Mouse (Mus musculus): Measurements from ENCODE around the gene Caln1. TPM values are rescaled to one million over a fixed set of nuclear protein-coding genes. Genes with fewer than 3 reads are reported as not detected.

Caln1 gene
- polyA plus RNA-seq, 1 experiment from 2014 or later, result 0.30 TPM

DNA sequence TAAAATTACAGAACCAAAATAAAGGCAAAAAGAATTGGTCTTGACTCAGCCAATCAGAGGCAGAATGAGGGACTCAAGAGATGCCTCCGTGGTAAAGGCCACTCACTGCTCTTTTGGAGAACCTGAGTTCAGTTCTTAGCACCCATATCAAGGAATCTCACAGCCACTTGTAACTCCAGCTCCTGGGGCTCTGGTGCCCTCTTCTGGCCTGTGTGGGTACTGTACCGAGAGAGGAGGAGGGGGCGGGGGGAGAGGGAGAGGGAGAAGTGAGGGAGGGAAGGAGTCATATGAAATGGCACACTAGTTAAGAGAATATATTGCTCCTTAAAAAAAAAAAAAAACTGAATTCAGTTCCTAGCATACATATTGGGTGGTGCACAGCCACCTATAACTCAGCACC, 442.7 kb downstream of the Caln1 start:
- Histone ChIP-seq H3K4me2 (ENCODE audit: low read depth, low read length) (no peak overlapping the region), H3K27me3 (ENCODE audit: control insufficient read depth, insufficient read depth, low read length) (no peaks in the 10 kb centered on the region), H3K9ac (ENCODE audit: low read length) (no peak overlapping the region), H3K27ac (ENCODE audit: low read length) (no peak overlapping the region), H3K36me3 (ENCODE audit: control insufficient read depth, insufficient read depth) (no peaks in the 10 kb centered on the region), H3K4me3 (ENCODE audit: low read length) (no peak overlapping the region), H3K4me1 (ENCODE audit: control insufficient read depth, insufficient read depth, low read length) (no peaks in the 10 kb centered on the region), H3K9me3 (replicated peaks; ENCODE audit: control insufficient read depth, low read length) (peaks cover 9% of the 10 kb centered on the region)
- WGBS, result 72% methylated on average over 3 of the region's 3 CpGs
- no peak for ATAC-seq (replicated peaks; ENCODE audit: extremely low read depth, insufficient read depth, low FRiP score)

DNA sequence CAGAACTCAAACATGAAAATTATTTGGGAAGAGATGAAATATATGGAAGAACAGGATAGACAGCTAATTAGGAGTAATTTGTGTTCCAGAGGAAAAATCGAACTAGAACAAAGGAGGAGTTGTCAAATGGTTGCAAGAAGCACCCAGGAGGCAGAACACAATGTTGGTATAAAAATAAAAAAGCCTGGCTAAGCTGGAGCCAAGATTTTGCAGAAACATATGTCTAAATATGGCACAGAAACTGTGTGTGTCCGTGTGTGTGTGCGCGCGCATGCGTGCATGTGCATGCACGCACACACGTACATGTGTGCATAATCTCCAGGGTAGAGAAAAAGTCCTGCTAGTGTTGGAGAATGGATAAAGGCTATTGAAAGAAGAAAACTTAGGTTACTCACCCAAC, 443.3 kb downstream of the Caln1 start:
- ATAC-seq (replicated peaks; ENCODE audit: extremely low read depth, insufficient read depth, low FRiP score), result no peak
- H3K9me3 ChIP-seq (replicated peaks; ENCODE audit: control insufficient read depth, low read length), result peaks cover 9% of the 10 kb centered on the region
- no peak overlapping the region for H3K27ac ChIP-seq (ENCODE audit: low read length)
- no peak overlapping the region for H3K4me2 ChIP-seq (ENCODE audit: low read depth, low read length)
- H3K4me3 ChIP-seq (ENCODE audit: low read length), result no peak overlapping the region
- no peaks in the 10 kb centered on the region for H3K27me3 ChIP-seq (ENCODE audit: control insufficient read depth, insufficient read depth, low read length)
- WGBS, result 84% methylated on average over 8 of the region's 8 CpGs
- no peaks in the 10 kb centered on the region for H3K4me1 ChIP-seq (ENCODE audit: control insufficient read depth, insufficient read depth, low read length)
- no peak overlapping the region for H3K9ac ChIP-seq (ENCODE audit: low read length)
- H3K36me3 ChIP-seq (ENCODE audit: control insufficient read depth, insufficient read depth), result no peaks in the 10 kb centered on the region

- no peak overlapping the region for H3K4me3 ChIP-seq (ENCODE audit: low read length)
- ATAC-seq (replicated peaks; ENCODE audit: extremely low read depth, insufficient read depth, low FRiP score), result no peak
- no peaks in the 10 kb centered on the region for H3K27me3 ChIP-seq (ENCODE audit: control insufficient read depth, insufficient read depth, low read length)
- no peak overlapping the region for H3K9ac ChIP-seq (ENCODE audit: low read length)
- no peak overlapping the region for H3K4me2 ChIP-seq (ENCODE audit: low read depth, low read length)
- H3K9me3 ChIP-seq (replicated peaks; ENCODE audit: control insufficient read depth, low read length), result peaks cover 8% of the 10 kb centered on the region
- no peaks in the 10 kb centered on the region for H3K36me3 ChIP-seq (ENCODE audit: control insufficient read depth, insufficient read depth)
- no peak overlapping the region for H3K27ac ChIP-seq (ENCODE audit: low read length)
- 82% methylated on average over 9 of the region's 9 CpGs for WGBS
- no peaks in the 10 kb centered on the region for H3K4me1 ChIP-seq (ENCODE audit: control insufficient read depth, insufficient read depth, low read length)
Measured at GRCm38 (mm10) chr5:130813089-130813488, 443.8 kb downstream of the Caln1 start.

- Histone ChIP-seq H3K4me1 (ENCODE audit: control insufficient read depth, insufficient read depth, low read length) (no peaks in the 10 kb centered on the region), H3K36me3 (ENCODE audit: control insufficient read depth, insufficient read depth) (no peaks in the 10 kb centered on the region), H3K9me3 (replicated peaks; ENCODE audit: control insufficient read depth, low read length) (no peaks in the 10 kb centered on the region), H3K4me2 (ENCODE audit: low read depth, low read length) (no peak overlapping the region), H3K27me3 (ENCODE audit: control insufficient read depth, insufficient read depth, low read length) (no peaks in the 10 kb centered on the region), H3K27ac (ENCODE audit: low read length) (no peak overlapping the region), H3K9ac (ENCODE audit: low read length) (no peak overlapping the region), H3K4me3 (ENCODE audit: low read length) (no peak overlapping the region)
- ATAC-seq (replicated peaks; ENCODE audit: extremely low read depth, insufficient read depth, low FRiP score), result no peak
- 88% methylated on average over 5 of the region's 5 CpGs for WGBS
Measured at GRCm38 (mm10) chr5:130815352-130815751, 446.1 kb downstream of the Caln1 start.

- 55% methylated on average over 4 of the region's 4 CpGs for WGBS
- H3K4me3 ChIP-seq (ENCODE audit: low read length), result no peak overlapping the region
Measured at GRCm38 (mm10) chr5:130820021-130820648, 450.9 kb downstream of the Caln1 start.

GRCm38 (mm10) chr5:130820661-130821060, 451.4 kb downstream of the Caln1 start:
- no peaks in the 10 kb centered on the region for H3K4me1 ChIP-seq (ENCODE audit: control insufficient read depth, insufficient read depth, low read length)
- WGBS, result 81% methylated on average over 5 of the region's 5 CpGs
- H3K4me3 ChIP-seq (ENCODE audit: low read length), result no peak overlapping the region
- ATAC-seq (replicated peaks; ENCODE audit: extremely low read depth, insufficient read depth, low FRiP score), result no peak
- no peak overlapping the region for H3K27ac ChIP-seq (ENCODE audit: low read length)
- no peaks in the 10 kb centered on the region for H3K36me3 ChIP-seq (ENCODE audit: control insufficient read depth, insufficient read depth)
- no peaks in the 10 kb centered on the region for H3K9me3 ChIP-seq (replicated peaks; ENCODE audit: control insufficient read depth, low read length)
- no peak overlapping the region for H3K4me2 ChIP-seq (ENCODE audit: low read depth, low read length)
- H3K27me3 ChIP-seq (ENCODE audit: control insufficient read depth, insufficient read depth, low read length), result no peaks in the 10 kb centered on the region
- H3K9ac ChIP-seq (ENCODE audit: low read length), result no peak overlapping the region

More at GRCm38 (mm10) chr5:130820021-130820648, 450.9 kb downstream of the Caln1 start:
- H3K27ac ChIP-seq (ENCODE audit: low read length), result no peak overlapping the region
- no peaks in the 10 kb centered on the region for H3K27me3 ChIP-seq (ENCODE audit: control insufficient read depth, insufficient read depth, low read length)
- H3K4me1 ChIP-seq (ENCODE audit: control insufficient read depth, insufficient read depth, low read length), result no peaks in the 10 kb centered on the region
- no peak overlapping the region for H3K4me2 ChIP-seq (ENCODE audit: low read depth, low read length)
- no peaks in the 10 kb centered on the region for H3K9me3 ChIP-seq (replicated peaks; ENCODE audit: control insufficient read depth, low read length)
- ATAC-seq (replicated peaks; ENCODE audit: extremely low read depth, insufficient read depth, low FRiP score), result no peak
- H3K36me3 ChIP-seq (ENCODE audit: control insufficient read depth, insufficient read depth), result no peaks in the 10 kb centered on the region
- H3K9ac ChIP-seq (ENCODE audit: low read length), result no peak overlapping the region

GRCm38 (mm10) chr5:130825797-130826196, 456.5 kb downstream of the Caln1 start:
- Histone ChIP-seq H3K27me3 (ENCODE audit: control insufficient read depth, insufficient read depth, low read length) (no peaks in the 10 kb centered on the region), H3K27ac (ENCODE audit: low read length) (no peak overlapping the region), H3K4me3 (ENCODE audit: low read length) (no peak overlapping the region), H3K36me3 (ENCODE audit: control insufficient read depth, insufficient read depth) (no peaks in the 10 kb centered on the region), H3K4me1 (ENCODE audit: control insufficient read depth, insufficient read depth, low read length) (no peaks in the 10 kb centered on the region), H3K9ac (ENCODE audit: low read length) (no peak overlapping the region), H3K4me2 (ENCODE audit: low read depth, low read length) (no peak overlapping the region), H3K9me3 (replicated peaks; ENCODE audit: control insufficient read depth, low read length) (peaks cover 11% of the 10 kb centered on the region; the same call in 1 of the 2 replicates)
- no peak for ATAC-seq (replicated peaks; ENCODE audit: extremely low read depth, insufficient read depth, low FRiP score)
- WGBS, result 83% methylated on average over 2 of the region's 2 CpGs

DNA sequence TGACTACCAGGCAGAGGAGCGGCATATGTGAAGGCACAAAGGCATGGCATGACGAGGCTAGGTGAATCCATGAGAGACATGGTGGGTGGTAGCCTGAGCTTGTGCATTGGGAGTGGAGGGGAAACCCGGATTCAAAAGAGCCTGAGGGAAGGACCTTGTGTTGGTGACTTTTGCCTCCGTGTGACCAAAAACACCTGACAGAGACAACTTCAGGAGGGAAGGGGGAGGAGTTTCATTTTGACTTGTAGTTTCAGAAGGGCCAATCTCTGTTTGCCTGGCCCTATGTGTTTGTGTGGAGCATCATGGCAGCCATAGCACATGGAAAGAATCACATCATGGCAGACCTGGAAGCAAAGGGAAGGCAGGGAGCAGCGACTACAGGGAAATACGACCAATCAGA, 479.3 kb downstream of the Caln1 start:
- H3K4me1 ChIP-seq (ENCODE audit: control insufficient read depth, insufficient read depth, low read length), result no peaks in the 10 kb centered on the region
- no peak overlapping the region for H3K4me2 ChIP-seq (ENCODE audit: low read depth, low read length)
- ATAC-seq (replicated peaks; ENCODE audit: extremely low read depth, insufficient read depth, low FRiP score), result no peak
- no peaks in the 10 kb centered on the region for H3K27me3 ChIP-seq (ENCODE audit: control insufficient read depth, insufficient read depth, low read length)
- no peaks in the 10 kb centered on the region for H3K9me3 ChIP-seq (replicated peaks; ENCODE audit: control insufficient read depth, low read length)
- H3K36me3 ChIP-seq (ENCODE audit: control insufficient read depth, insufficient read depth), result no peaks in the 10 kb centered on the region
- no peak overlapping the region for H3K9ac ChIP-seq (ENCODE audit: low read length)
- no peak overlapping the region for H3K4me3 ChIP-seq (ENCODE audit: low read length)
- 83% methylated on average over 6 of the region's 6 CpGs for WGBS
- no peak overlapping the region for H3K27ac ChIP-seq (ENCODE audit: low read length)

DNA sequence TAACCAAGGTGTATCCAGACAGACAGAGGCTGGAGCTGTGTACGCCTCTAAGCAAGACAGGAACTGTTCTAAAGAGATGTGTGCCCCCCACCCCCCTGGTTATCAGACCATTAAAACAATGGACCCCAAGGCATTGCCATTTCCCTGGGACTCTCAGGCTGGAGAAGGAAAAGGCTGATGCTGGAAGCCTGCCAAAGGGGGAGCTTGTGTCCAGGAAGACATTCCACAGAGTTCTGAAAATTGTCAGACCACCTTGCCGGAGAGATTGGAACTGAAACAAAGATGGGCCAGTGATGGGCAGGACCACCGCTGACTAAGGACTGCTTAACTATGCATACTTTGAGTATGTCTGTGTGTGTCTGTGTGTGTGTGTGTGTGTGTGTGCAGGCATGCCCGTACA, 480.4 kb downstream of the Caln1 start:
- H3K9me3 ChIP-seq (replicated peaks; ENCODE audit: control insufficient read depth, low read length), result no peaks in the 10 kb centered on the region
- ATAC-seq (replicated peaks; ENCODE audit: extremely low read depth, insufficient read depth, low FRiP score), result no peak
- H3K9ac ChIP-seq (ENCODE audit: low read length), result no peak overlapping the region
- no peak overlapping the region for H3K4me3 ChIP-seq (ENCODE audit: low read length)
- no peak overlapping the region for H3K4me2 ChIP-seq (ENCODE audit: low read depth, low read length)
- 44% methylated on average over 4 of the region's 4 CpGs for WGBS
- no peaks in the 10 kb centered on the region for H3K4me1 ChIP-seq (ENCODE audit: control insufficient read depth, insufficient read depth, low read length)
- peaks cover 2% of the 10 kb centered on the region; the same call in 1 of the 2 replicates for H3K27me3 ChIP-seq (ENCODE audit: control insufficient read depth, insufficient read depth, low read length)
- H3K36me3 ChIP-seq (ENCODE audit: control insufficient read depth, insufficient read depth), result no peaks in the 10 kb centered on the region
- H3K27ac ChIP-seq (ENCODE audit: low read length), result no peak overlapping the region

Measured in heart, embryonic 16.5 days (tissue).